Mouse (Mus musculus): ENCODE data around the gene Cplx2. TPM values are rescaled to one million over a fixed set of nuclear protein-coding genes. Genes with fewer than 3 reads are reported as not detected.

Gene Cplx2
- polyA plus RNA-seq, 1 experiment from 2014 or later: 5.4 TPM

GRCm38 (mm10) chr13:54411656-54412055 lies 40.5 kb downstream of the Cplx2 start:
- 91% methylated on average over 3 of the region's 3 CpGs for WGBS
- no peaks in the 10 kb centered on the region for H3K27me3 ChIP-seq
- H3K9me3 ChIP-seq: no peaks in the 10 kb centered on the region

GRCm38 (mm10) chr13:54412236-54412635 lies 41.1 kb downstream of the Cplx2 start:
- 21% methylated on average over 7 of the region's 7 CpGs for WGBS
- Histone ChIP-seq H3K4me3 (no peak overlapping the region), H3K4me1 (peaks cover 5% of the 10 kb centered on the region), H3K9ac (no peak overlapping the region), H3K4me2 (no peak overlapping the region), H3K9me3 (no peaks in the 10 kb centered on the region), H3K36me3 (no peaks in the 10 kb centered on the region), H3K27me3 (no peaks in the 10 kb centered on the region), H3K27ac (no peak overlapping the region)
- 0 out of 2 replicates have a peak, but pooled peaks have one; percentile 23 for ATAC-seq (ENCODE audit: borderline replicate concordance, extremely low read depth, low FRiP score, low TSS enrichment)

More at GRCm38 (mm10) chr13:54411656-54412055, 40.5 kb downstream of the Cplx2 start:
- H3K4me1 ChIP-seq: peaks cover 5% of the 10 kb centered on the region
- H3K36me3 ChIP-seq: no peaks in the 10 kb centered on the region
- H3K4me3 ChIP-seq: no peak overlapping the region
- ATAC-seq (ENCODE audit: borderline replicate concordance, extremely low read depth, low FRiP score, low TSS enrichment): no peak
- H3K27ac ChIP-seq: no peak overlapping the region
- no peak overlapping the region for H3K9ac ChIP-seq
- no peak overlapping the region for H3K4me2 ChIP-seq

- Histone ChIP-seq H3K27ac (no peak overlapping the region), H3K4me2 (no peak overlapping the region), H3K36me3 (no peaks in the 10 kb centered on the region), H3K4me1 (peaks cover 5% of the 10 kb centered on the region), H3K27me3 (no peaks in the 10 kb centered on the region), H3K9me3 (no peaks in the 10 kb centered on the region), H3K4me3 (no peak overlapping the region), H3K9ac (no peak overlapping the region)
- no peak for ATAC-seq (ENCODE audit: borderline replicate concordance, extremely low read depth, low FRiP score, low TSS enrichment)
- 59% methylated on average over 4 of the region's 4 CpGs for WGBS
Observed at GRCm38 (mm10) chr13:54412721-54413120, 41.6 kb downstream of the Cplx2 start.

- 93% methylated on average over 4 of the region's 4 CpGs for WGBS
- no peaks in the 10 kb centered on the region for H3K36me3 ChIP-seq
- peaks cover 5% of the 10 kb centered on the region for H3K4me1 ChIP-seq
- no peak overlapping the region for H3K4me3 ChIP-seq
- no peak for ATAC-seq (ENCODE audit: borderline replicate concordance, extremely low read depth, low FRiP score, low TSS enrichment)
- H3K4me2 ChIP-seq: no peak overlapping the region
- no peak overlapping the region for H3K9ac ChIP-seq
- H3K27me3 ChIP-seq: no peaks in the 10 kb centered on the region
- no peak overlapping the region for H3K27ac ChIP-seq
- no peaks in the 10 kb centered on the region for H3K9me3 ChIP-seq
Observed at GRCm38 (mm10) chr13:54415059-54415458, 43.9 kb downstream of the Cplx2 start.

- ATAC-seq (ENCODE audit: borderline replicate concordance, extremely low read depth, low FRiP score, low TSS enrichment): no peak
- Histone ChIP-seq H3K4me1 (no peaks in the 10 kb centered on the region), H3K27ac (no peak overlapping the region), H3K36me3 (no peaks in the 10 kb centered on the region), H3K9me3 (0 out of 2 replicates have a peak, but pooled peaks cover 3% of the 10 kb centered on the region), H3K4me3 (no peak overlapping the region), H3K4me2 (no peak overlapping the region), H3K27me3 (no peaks in the 10 kb centered on the region), H3K9ac (no peak overlapping the region)
- WGBS: 71% methylated on average over 10 of the region's 10 CpGs
Observed at GRCm38 (mm10) chr13:54418781-54419327, 47.7 kb downstream of the Cplx2 start.

- Histone ChIP-seq H3K4me1 (peaks cover 11% of the 10 kb centered on the region), H3K9me3 (0 out of 2 replicates have a peak, but pooled peaks cover 3% of the 10 kb centered on the region), H3K27ac (no peak overlapping the region), H3K4me3 (no peak overlapping the region), H3K27me3 (no peaks in the 10 kb centered on the region), H3K4me2 (no peak overlapping the region), H3K9ac (no peak overlapping the region), H3K36me3 (no peaks in the 10 kb centered on the region)
- WGBS: 71% methylated on average over 12 of the region's 12 CpGs
- ATAC-seq (ENCODE audit: borderline replicate concordance, extremely low read depth, low FRiP score, low TSS enrichment): no peak
Observed at GRCm38 (mm10) chr13:54420226-54420625, 49.1 kb downstream of the Cplx2 start.

- Histone ChIP-seq H3K9me3 (0 out of 2 replicates have a peak, but pooled peaks cover 3% of the 10 kb centered on the region), H3K4me1 (peaks cover 21% of the 10 kb centered on the region), H3K9ac (no peak overlapping the region), H3K27ac (peak overlapping the region; percentile 88), H3K4me3 (no peak overlapping the region), H3K27me3 (no peaks in the 10 kb centered on the region), H3K36me3 (no peaks in the 10 kb centered on the region), H3K4me2 (no peak overlapping the region)
- ATAC-seq (ENCODE audit: borderline replicate concordance, extremely low read depth, low FRiP score, low TSS enrichment): peak; percentile 95
- 8% methylated on average over 2 of the region's 2 CpGs for WGBS
Observed at GRCm38 (mm10) chr13:54425269-54425668, 54.1 kb downstream of the Cplx2 start.

GRCm38 (mm10) chr13:54426781-54427655 lies 55.9 kb downstream of the Cplx2 start:
- no peak overlapping the region for H3K27ac ChIP-seq
- 69% methylated on average over 10 of the region's 10 CpGs for WGBS
- H3K27me3 ChIP-seq: no peaks in the 10 kb centered on the region
- H3K4me3 ChIP-seq: no peak overlapping the region
- peaks cover 21% of the 10 kb centered on the region for H3K4me1 ChIP-seq
- no peak for ATAC-seq (ENCODE audit: borderline replicate concordance, extremely low read depth, low FRiP score, low TSS enrichment)
- no peak overlapping the region for H3K4me2 ChIP-seq
- 0 out of 2 replicates have a peak, but pooled peaks cover 3% of the 10 kb centered on the region for H3K9me3 ChIP-seq
- no peak overlapping the region for H3K9ac ChIP-seq
- no peaks in the 10 kb centered on the region for H3K36me3 ChIP-seq

- H3K36me3 ChIP-seq: no peaks in the 10 kb centered on the region
- no peak overlapping the region for H3K9ac ChIP-seq
- 67% methylated on average over 3 of the region's 3 CpGs for WGBS
- H3K9me3 ChIP-seq: no peaks in the 10 kb centered on the region
- no peak overlapping the region for H3K27ac ChIP-seq
- no peaks in the 10 kb centered on the region for H3K27me3 ChIP-seq
- peaks cover 21% of the 10 kb centered on the region for H3K4me1 ChIP-seq
- no peak overlapping the region for H3K4me2 ChIP-seq
- no peak for ATAC-seq (ENCODE audit: borderline replicate concordance, extremely low read depth, low FRiP score, low TSS enrichment)
- H3K4me3 ChIP-seq: no peak overlapping the region
Observed at GRCm38 (mm10) chr13:54428771-54429170, 57.6 kb downstream of the Cplx2 start.

GRCm38 (mm10) chr13:54430051-54430450 lies 58.9 kb downstream of the Cplx2 start:
- Histone ChIP-seq H3K4me2 (no peak overlapping the region), H3K9me3 (no peaks in the 10 kb centered on the region)
- 22% methylated on average over 2 of the region's 2 CpGs for WGBS

GRCm38 (mm10) chr13:54431161-54431560 lies 60.0 kb downstream of the Cplx2 start:
- H3K9me3 ChIP-seq: no peaks in the 10 kb centered on the region
- no peak overlapping the region for H3K9ac ChIP-seq
- H3K4me2 ChIP-seq: no peak overlapping the region
- H3K36me3 ChIP-seq: no peaks in the 10 kb centered on the region
- peaks cover 3% of the 10 kb centered on the region; the same call in 1 of the 2 replicates for H3K4me1 ChIP-seq
- no peak overlapping the region for H3K27ac ChIP-seq
- no peak for ATAC-seq (ENCODE audit: borderline replicate concordance, extremely low read depth, low FRiP score, low TSS enrichment)
- H3K27me3 ChIP-seq: no peaks in the 10 kb centered on the region
- no peak overlapping the region for H3K4me3 ChIP-seq
- WGBS: 84% methylated on average over 9 of the region's 9 CpGs

More at GRCm38 (mm10) chr13:54430051-54430450, 58.9 kb downstream of the Cplx2 start:
- Histone ChIP-seq H3K4me3 (no peak overlapping the region), H3K9ac (no peak overlapping the region), H3K4me1 (peaks cover 12% of the 10 kb centered on the region), H3K27ac (no peak overlapping the region), H3K36me3 (no peaks in the 10 kb centered on the region), H3K27me3 (no peaks in the 10 kb centered on the region)
- no peak for ATAC-seq (ENCODE audit: borderline replicate concordance, extremely low read depth, low FRiP score, low TSS enrichment)
